Mouse (Mus musculus): ENCODE measurements around the gene Apaf1. TPM values are rescaled to one million over a fixed set of nuclear protein-coding genes. Genes with fewer than 3 reads are reported as not detected.

Gene Apaf1
- 20.4 and 23.2 TPM in 2 replicates for polyA plus RNA-seq (2014; fragmentation: Nextera tagmentation; extraction: Ambion mirVana)

- under 1% methylated on average over 81 of the region's 87 CpGs for WGBS
- ATAC-seq (ENCODE audit: low read depth) = peak; percentile 94
- Histone ChIP-seq H3K4me1 (ENCODE audit: control insufficient read depth, insufficient read depth, low read length) (no peaks in the 10 kb centered on the region), H3K9ac (replicated peaks; ENCODE audit: low read depth, low read length) (peak within 1 kb of the TSS; percentile 82), H3K9me3 (ENCODE audit: control insufficient read depth, low read length) (no peaks in the 10 kb centered on the region), H3K36me3 (ENCODE audit: control insufficient read depth, insufficient read depth, low read length) (no peaks in the 10 kb centered on the region), H3K27me3 (ENCODE audit: control insufficient read depth, insufficient read depth, low read length) (no peaks in the 10 kb centered on the region), H3K27ac (ENCODE audit: low read depth, low read length) (peak within 1 kb of the TSS; percentile 79), H3K4me3 (ENCODE audit: low read depth, low read length) (peak within 1 kb of the TSS; percentile 77), H3K4me2 (ENCODE audit: low read depth, low read length) (peak within 1 kb of the TSS; percentile 71)
These were observed at the start of gene Apaf1, which contains the start of gene Ikbip for GRCm38 (mm10) chr10:91082550-91083392. Gene Apaf1 (minus strand): TSS chr10:91082770. Gene Ikbip (plus strand): TSS chr10:91082940.

GRCm38 (mm10) chr10:91131565-91131964, 49.0 kb upstream of the Apaf1 start:
- no peak overlapping the region for H3K4me3 ChIP-seq (ENCODE audit: low read depth, low read length)
- ATAC-seq (ENCODE audit: low read depth) = no peak
- 61% methylated on average over 1 of the region's 1 CpGs for WGBS
- H3K4me1 ChIP-seq (ENCODE audit: control insufficient read depth, insufficient read depth, low read length) = no peaks in the 10 kb centered on the region
- H3K36me3 ChIP-seq (ENCODE audit: control insufficient read depth, insufficient read depth, low read length) = no peaks in the 10 kb centered on the region
- no peak overlapping the region for H3K27ac ChIP-seq (ENCODE audit: low read depth, low read length)
- no peak overlapping the region for H3K4me2 ChIP-seq (ENCODE audit: low read depth, low read length)
- H3K27me3 ChIP-seq (ENCODE audit: control insufficient read depth, insufficient read depth, low read length) = no peaks in the 10 kb centered on the region
- no peak overlapping the region for H3K9ac ChIP-seq (replicated peaks; ENCODE audit: low read depth, low read length)
- no peaks in the 10 kb centered on the region for H3K9me3 ChIP-seq (ENCODE audit: control insufficient read depth, low read length)

- H3K9me3 ChIP-seq (ENCODE audit: control insufficient read depth, low read length) = no peaks in the 10 kb centered on the region
- no peak overlapping the region for H3K9ac ChIP-seq (replicated peaks; ENCODE audit: low read depth, low read length)
- WGBS = 83% methylated on average over 3 of the region's 3 CpGs
- no peak overlapping the region for H3K27ac ChIP-seq (ENCODE audit: low read depth, low read length)
- no peak overlapping the region for H3K4me2 ChIP-seq (ENCODE audit: low read depth, low read length)
- H3K4me3 ChIP-seq (ENCODE audit: low read depth, low read length) = no peak overlapping the region
- ATAC-seq (ENCODE audit: low read depth) = no peak
- no peaks in the 10 kb centered on the region for H3K36me3 ChIP-seq (ENCODE audit: control insufficient read depth, insufficient read depth, low read length)
- no peaks in the 10 kb centered on the region for H3K27me3 ChIP-seq (ENCODE audit: control insufficient read depth, insufficient read depth, low read length)
- no peaks in the 10 kb centered on the region for H3K4me1 ChIP-seq (ENCODE audit: control insufficient read depth, insufficient read depth, low read length)
These were observed 48.2 kb upstream of the Apaf1 start for GRCm38 (mm10) chr10:91130792-91131191.

GRCm38 (mm10) chr10:91128551-91129160, 46.1 kb upstream of the Apaf1 start:
- H3K4me1 ChIP-seq (ENCODE audit: control insufficient read depth, insufficient read depth, low read length) = no peaks in the 10 kb centered on the region
- no peak overlapping the region for H3K27ac ChIP-seq (ENCODE audit: low read depth, low read length)
- H3K27me3 ChIP-seq (ENCODE audit: control insufficient read depth, insufficient read depth, low read length) = no peaks in the 10 kb centered on the region
- no peak overlapping the region for H3K9ac ChIP-seq (replicated peaks; ENCODE audit: low read depth, low read length)
- H3K4me3 ChIP-seq (ENCODE audit: low read depth, low read length) = no peak overlapping the region
- no peaks in the 10 kb centered on the region for H3K9me3 ChIP-seq (ENCODE audit: control insufficient read depth, low read length)
- 70% methylated on average over 1 of the region's 1 CpGs for WGBS
- no peak for ATAC-seq (ENCODE audit: low read depth)
- no peaks in the 10 kb centered on the region for H3K36me3 ChIP-seq (ENCODE audit: control insufficient read depth, insufficient read depth, low read length)
- H3K4me2 ChIP-seq (ENCODE audit: low read depth, low read length) = no peak overlapping the region

- Histone ChIP-seq H3K4me3 (ENCODE audit: low read depth, low read length) (no peak overlapping the region), H3K36me3 (ENCODE audit: control insufficient read depth, insufficient read depth, low read length) (no peaks in the 10 kb centered on the region), H3K9me3 (ENCODE audit: control insufficient read depth, low read length) (no peaks in the 10 kb centered on the region), H3K9ac (replicated peaks; ENCODE audit: low read depth, low read length) (no peak overlapping the region), H3K4me2 (ENCODE audit: low read depth, low read length) (no peak overlapping the region), H3K27ac (ENCODE audit: low read depth, low read length) (no peak overlapping the region), H3K27me3 (ENCODE audit: control insufficient read depth, insufficient read depth, low read length) (no peaks in the 10 kb centered on the region), H3K4me1 (ENCODE audit: control insufficient read depth, insufficient read depth, low read length) (peaks cover 7% of the 10 kb centered on the region)
- 77% methylated on average over 2 of the region's 2 CpGs for WGBS
- no peak for ATAC-seq (ENCODE audit: low read depth)
These were observed 44.8 kb upstream of the Apaf1 start for GRCm38 (mm10) chr10:91127395-91127794.

- H3K4me2 ChIP-seq (ENCODE audit: low read depth, low read length) = no peak overlapping the region
- no peak overlapping the region for H3K9ac ChIP-seq (replicated peaks; ENCODE audit: low read depth, low read length)
- H3K36me3 ChIP-seq (ENCODE audit: control insufficient read depth, insufficient read depth, low read length) = no peaks in the 10 kb centered on the region
- 79% methylated on average over 10 of the region's 10 CpGs for WGBS
- H3K4me3 ChIP-seq (ENCODE audit: low read depth, low read length) = no peak overlapping the region
- no peaks in the 10 kb centered on the region for H3K9me3 ChIP-seq (ENCODE audit: control insufficient read depth, low read length)
- no peak for ATAC-seq (ENCODE audit: low read depth)
- peaks cover 13% of the 10 kb centered on the region for H3K4me1 ChIP-seq (ENCODE audit: control insufficient read depth, insufficient read depth, low read length)
- no peak overlapping the region for H3K27ac ChIP-seq (ENCODE audit: low read depth, low read length)
- H3K27me3 ChIP-seq (ENCODE audit: control insufficient read depth, insufficient read depth, low read length) = no peaks in the 10 kb centered on the region
These were observed 44.2 kb upstream of the Apaf1 start for GRCm38 (mm10) chr10:91126618-91127355.

- H3K4me2 ChIP-seq (ENCODE audit: low read depth, low read length) = peak within 1 kb of the TSS; percentile 91
- H3K36me3 ChIP-seq (ENCODE audit: control insufficient read depth, insufficient read depth, low read length) = peaks cover 10% of the 10 kb centered on the region
- H3K4me1 ChIP-seq (ENCODE audit: control insufficient read depth, insufficient read depth, low read length) = peaks cover 16% of the 10 kb centered on the region
- peak within 1 kb of the TSS; percentile 96 for H3K27ac ChIP-seq (ENCODE audit: low read depth, low read length)
- 14% methylated on average over 59 of the region's 59 CpGs for WGBS
- peak; percentile 100 for ATAC-seq (ENCODE audit: low read depth)
- H3K27me3 ChIP-seq (ENCODE audit: control insufficient read depth, insufficient read depth, low read length) = no peaks in the 10 kb centered on the region
- H3K9ac ChIP-seq (replicated peaks; ENCODE audit: low read depth, low read length) = peak within 1 kb of the TSS; percentile 98
- H3K9me3 ChIP-seq (ENCODE audit: control insufficient read depth, low read length) = no peaks in the 10 kb centered on the region
- peak within 1 kb of the TSS; percentile 99 for H3K4me3 ChIP-seq (ENCODE audit: low read depth, low read length)
These were observed 41.6 kb upstream of the Apaf1 start, which contains the start of gene Slc25a3 for GRCm38 (mm10) chr10:91123828-91124822. Gene Slc25a3 (minus strand): TSS chr10:91124059.

GRCm38 (mm10) chr10:91123281-91123827, 40.8 kb upstream of the Apaf1 start:
- H3K27ac ChIP-seq (ENCODE audit: low read depth, low read length) = peak overlapping the region; percentile 96
- H3K36me3 ChIP-seq (ENCODE audit: control insufficient read depth, insufficient read depth, low read length) = peaks cover 17% of the 10 kb centered on the region
- H3K9ac ChIP-seq (replicated peaks; ENCODE audit: low read depth, low read length) = peak overlapping the region; percentile 98
- peaks cover 16% of the 10 kb centered on the region for H3K4me1 ChIP-seq (ENCODE audit: control insufficient read depth, insufficient read depth, low read length)
- no peaks in the 10 kb centered on the region for H3K27me3 ChIP-seq (ENCODE audit: control insufficient read depth, insufficient read depth, low read length)
- H3K9me3 ChIP-seq (ENCODE audit: control insufficient read depth, low read length) = no peaks in the 10 kb centered on the region
- H3K4me2 ChIP-seq (ENCODE audit: low read depth, low read length) = peak overlapping the region; percentile 91
- peak overlapping the region; percentile 99 for H3K4me3 ChIP-seq (ENCODE audit: low read depth, low read length)
- ATAC-seq (ENCODE audit: low read depth) = no peak; the same call in none of the 2 replicates
- under 1% methylated on average over 44 of the region's 44 CpGs for WGBS

All from neural tube, embryonic 14.5 days (tissue).